In the genomic region with DNA sequence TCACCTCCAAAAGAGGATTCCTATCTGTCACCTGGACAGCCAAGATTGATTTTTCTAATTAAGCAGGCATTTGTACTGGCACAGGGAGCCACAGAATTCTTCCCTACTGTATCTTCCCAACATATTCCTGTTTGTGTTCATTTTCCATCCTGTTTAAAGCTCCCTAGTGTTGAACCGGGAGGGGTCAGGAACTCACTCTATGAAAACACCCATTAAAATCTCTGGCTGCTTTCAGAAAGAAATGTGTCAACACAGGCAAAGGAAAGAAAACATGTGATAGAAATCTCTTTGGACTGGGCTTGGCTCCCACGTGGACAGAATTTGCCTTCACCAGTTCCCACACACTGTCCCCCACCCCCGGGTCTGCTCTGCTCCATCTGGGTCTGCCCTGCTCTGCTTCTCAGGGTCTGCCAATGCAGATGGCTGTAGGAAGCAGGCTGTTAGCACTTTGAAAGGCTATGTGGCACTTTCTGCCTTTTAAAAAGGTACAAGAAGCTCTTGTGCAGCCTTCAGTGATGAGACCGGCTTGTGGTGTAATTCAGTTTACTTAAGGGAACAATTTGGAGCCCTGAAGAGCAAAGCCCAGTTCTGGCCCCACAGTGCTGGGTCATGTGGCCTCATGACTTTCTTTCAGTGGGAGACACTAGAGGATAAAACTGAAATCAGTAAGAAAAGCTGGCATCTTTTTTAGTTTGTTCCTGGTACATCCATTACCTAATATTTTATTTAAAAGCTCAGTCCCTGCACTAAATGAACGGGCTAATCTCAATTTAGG, we compare ENCODE assay signal across 8 mouse cellular contexts.
DNase-seq lines count a peak whose midpoint lies in the region; ATAC-seq lines count a peak whose summit lies in the region.

No protein-coding gene starts in this region.

- no peak overlapping the region for H3K9ac ChIP-seq in neural tube, embryonic 13.5 days

- peak; percentile 16 for DNase-seq in 3T3-L1 (ENCODE audit: low read depth, low spot score)
- DNase-seq in embryonic facial prominence, embryonic 10.5 days (ENCODE audit: low spot score), result peak; percentile 47
- DNase-seq in heart, adult 18-20 months, result peak; percentile 63 to 66
- peak; percentile 7 to 27 for DNase-seq in kidney, adult 8-10 months
- DNase-seq in limb, embryonic 10.5 days (ENCODE audit: low spot score), result peak; percentile 34
- no peak for DNase-seq in spleen, postnatal 14 days (ENCODE audit: low spot score in 2 of 2)
- no peak for DNase-seq in cerebellum, adult 11 months

- peaks cover 14% of the 10 kb centered on the region for H3K4me1 ChIP-seq in embryonic facial prominence, embryonic 10.5 days
- peaks cover 19% of the 10 kb centered on the region for H3K4me1 ChIP-seq in limb, embryonic 10.5 days
- H3K4me1 ChIP-seq in neural tube, embryonic 13.5 days (replicated peaks), result peaks cover 8% of the 10 kb centered on the region

- no peak overlapping the region for H3K4me3 ChIP-seq in embryonic facial prominence, embryonic 10.5 days
- no peak overlapping the region for H3K4me3 ChIP-seq in limb, embryonic 10.5 days
- H3K4me3 ChIP-seq in neural tube, embryonic 13.5 days, result no peak overlapping the region

- H3K36me3 ChIP-seq in embryonic facial prominence, embryonic 10.5 days (replicated peaks), result no peaks in the 10 kb centered on the region
- H3K36me3 ChIP-seq in limb, embryonic 10.5 days, result no peaks in the 10 kb centered on the region
- H3K36me3 ChIP-seq in neural tube, embryonic 13.5 days, result no peaks in the 10 kb centered on the region

- WGBS in embryonic facial prominence, embryonic 10.5 days, result 36% methylated on average over 5 of the region's 5 CpGs
- WGBS in limb, embryonic 10.5 days, result 43% methylated on average over 5 of the region's 5 CpGs
- 36% methylated on average over 5 of the region's 5 CpGs for WGBS in neural tube, embryonic 13.5 days

- H3K27me3 ChIP-seq in embryonic facial prominence, embryonic 10.5 days (replicated peaks; ENCODE audit: low read depth, poor library complexity, severe bottlenecking), result no peaks in the 10 kb centered on the region
- H3K27me3 ChIP-seq in limb, embryonic 10.5 days (ENCODE audit: low read depth, poor library complexity, severe bottlenecking), result no peaks in the 10 kb centered on the region
- no peaks in the 10 kb centered on the region for H3K27me3 ChIP-seq in neural tube, embryonic 13.5 days

- peak; percentile 82 for ATAC-seq in neural tube, embryonic 13.5 days (ENCODE audit: low read depth)

- no peak overlapping the region; the same call in 1 of the 2 replicates for H3K27ac ChIP-seq in embryonic facial prominence, embryonic 10.5 days (replicated peaks)
- peak overlapping the region; percentile 62; the same call in 1 of the 2 replicates for H3K27ac ChIP-seq in limb, embryonic 10.5 days
- H3K27ac ChIP-seq in neural tube, embryonic 13.5 days (replicated peaks), result peak overlapping the region; percentile 61; the same call in 1 of the 2 replicates

- H3K4me2 ChIP-seq in neural tube, embryonic 13.5 days, result no peak overlapping the region

- H3K9me3 ChIP-seq in embryonic facial prominence, embryonic 10.5 days, result no peaks in the 10 kb centered on the region
- no peaks in the 10 kb centered on the region for H3K9me3 ChIP-seq in limb, embryonic 10.5 days (replicated peaks)
- no peaks in the 10 kb centered on the region for H3K9me3 ChIP-seq in neural tube, embryonic 13.5 days

Comparison
In these comparisons a context has a peak if more than half of its experiments do, and no peak if none do; other contexts are left out.
1. DNase-seq: peak in 3T3-L1 (single experiment), embryonic facial prominence, embryonic 10.5 days (single experiment), heart, adult 18-20 months (2 of 2), kidney, adult 8-10 months (2 of 2) and limb, embryonic 10.5 days (single experiment); none in spleen, postnatal 14 days (0 of 2) and cerebellum, adult 11 months (single experiment).